Mouse (Mus musculus): Measurements from ENCODE around the gene Il1rl2. TPM values are rescaled to one million over a fixed set of nuclear protein-coding genes. Genes with fewer than 3 reads are reported as not detected.

Il1rl2 gene
- total RNA-seq, 2 experiments from 2014 or later: 3.8 to 4.9 TPM

DNA sequence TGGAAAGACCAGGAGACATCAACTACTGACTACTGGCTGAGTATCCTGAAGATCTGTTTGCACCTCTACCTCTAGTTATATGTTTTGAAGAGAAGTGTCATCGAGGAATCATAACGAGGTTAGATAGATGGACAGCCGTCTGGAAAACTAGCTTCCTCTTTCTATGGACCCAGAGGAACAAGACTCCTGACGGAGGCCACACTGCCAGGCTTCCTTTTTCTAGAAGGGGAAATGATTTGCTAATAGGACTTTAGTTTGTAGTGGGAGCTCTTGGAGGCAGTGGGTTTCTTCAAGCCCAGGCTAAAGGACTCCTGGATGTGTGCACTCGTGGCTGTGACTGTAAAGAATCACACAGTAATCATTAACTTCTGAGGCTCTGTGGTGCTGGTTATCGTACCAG lies 2.6 kb upstream of the Il1rl2 start:
- no peak for DNase-seq
- intact Hi-C loops (cut with DNase I): no loop called here

DNA sequence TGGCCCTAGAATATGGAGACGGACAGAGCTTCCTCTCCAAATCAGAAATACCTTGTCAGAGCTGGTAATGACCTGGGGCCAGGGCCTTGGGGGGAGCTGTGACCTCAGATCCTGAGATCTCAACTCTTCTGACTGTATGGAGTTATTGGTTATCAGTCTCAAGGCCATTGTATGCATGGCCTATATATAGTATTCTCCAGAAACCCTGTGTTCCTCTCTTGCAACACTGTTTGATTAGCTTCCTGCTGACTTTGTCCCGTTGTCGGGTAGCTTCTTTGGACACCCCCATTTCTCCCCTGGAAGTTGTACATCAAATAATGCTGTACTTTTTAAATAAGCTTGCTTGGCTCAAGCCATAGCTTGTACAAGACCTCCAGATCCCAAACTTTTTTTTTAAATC lies 1.9 kb upstream of the Il1rl2 start:
- intact Hi-C loops (cut with DNase I): no loop called here
- DNase-seq: no peak

DNA sequence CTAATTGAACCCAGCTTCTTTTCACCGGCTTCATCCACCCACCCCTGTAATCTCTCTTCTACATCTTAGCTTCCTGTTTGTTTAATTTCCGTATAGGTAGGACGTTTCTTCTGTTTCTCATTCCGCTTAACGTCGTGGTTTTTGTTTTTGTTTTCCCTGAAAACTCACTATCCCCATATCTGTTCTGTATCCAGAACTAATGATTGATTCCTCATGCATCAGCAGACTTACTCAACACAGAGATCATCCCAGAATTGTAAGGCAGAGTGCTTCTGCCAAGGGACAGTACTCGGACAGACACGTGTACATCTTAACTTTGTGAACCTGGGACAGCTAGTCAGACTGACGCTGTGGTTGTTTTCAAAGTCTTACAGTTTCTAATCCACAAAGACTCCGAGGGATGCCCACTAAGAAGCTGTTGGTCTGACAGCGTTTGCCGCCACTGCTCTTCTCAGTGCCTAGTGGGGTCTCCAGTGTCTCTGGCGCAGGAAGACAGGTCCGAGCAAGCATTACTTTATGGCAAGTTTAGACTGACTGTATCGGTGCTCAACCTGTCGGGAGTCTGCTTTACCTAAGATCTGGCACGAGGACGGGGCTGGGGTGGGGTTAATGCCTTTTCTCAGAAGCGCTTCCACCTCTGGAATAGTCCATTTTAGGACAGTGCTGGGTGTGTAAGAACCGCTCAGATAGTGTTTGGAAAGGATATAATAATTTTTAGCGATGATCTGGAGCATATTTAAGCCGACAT lies 719 bp downstream of the Il1rl2 start:
- intact Hi-C loops (cut with DNase I): loop anchor here (5.0 kb wide), 1 partner anchor 47 kb away; no protein-coding TSS in a partner anchor
- peak in 1 of 2 experiments; percentile 8 for DNase-seq

DNA sequence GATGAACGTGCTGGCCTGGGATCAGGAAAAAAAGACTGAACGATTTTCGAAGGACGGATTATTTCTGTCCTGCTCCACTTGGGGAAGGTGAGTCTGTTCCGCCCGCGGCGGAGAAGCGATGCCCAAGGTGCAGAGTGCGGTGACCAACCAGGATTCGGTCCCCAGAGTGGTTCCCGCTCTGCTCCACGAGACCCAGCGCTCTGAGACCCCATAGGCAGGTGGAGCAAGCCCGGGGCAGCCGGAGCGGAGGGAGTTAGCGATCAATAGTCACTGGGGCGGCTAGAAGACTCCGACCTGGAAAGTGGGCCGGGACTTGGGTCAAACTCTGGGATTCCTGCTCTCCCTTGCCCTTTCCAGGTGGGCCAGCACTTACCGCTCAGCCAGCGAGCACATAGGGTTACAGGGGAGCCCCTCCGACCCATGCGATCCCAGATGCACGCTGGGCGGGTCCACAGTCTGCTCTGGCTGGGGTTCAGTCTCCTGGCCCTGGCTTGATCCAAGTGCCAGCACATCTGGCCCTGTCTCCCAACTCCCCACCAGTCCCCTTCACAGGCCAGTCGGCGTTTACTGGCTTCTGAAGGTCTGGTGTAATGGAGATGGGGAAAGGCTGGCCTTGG lies 1.4 kb downstream of the Il1rl2 start:
- peak in 1 of 2 experiments; percentile 23 for DNase-seq
- intact Hi-C loops (cut with DNase I): loop anchor here (5.0 kb wide), 1 partner anchor 46 kb away; no protein-coding TSS in a partner anchor

DNA sequence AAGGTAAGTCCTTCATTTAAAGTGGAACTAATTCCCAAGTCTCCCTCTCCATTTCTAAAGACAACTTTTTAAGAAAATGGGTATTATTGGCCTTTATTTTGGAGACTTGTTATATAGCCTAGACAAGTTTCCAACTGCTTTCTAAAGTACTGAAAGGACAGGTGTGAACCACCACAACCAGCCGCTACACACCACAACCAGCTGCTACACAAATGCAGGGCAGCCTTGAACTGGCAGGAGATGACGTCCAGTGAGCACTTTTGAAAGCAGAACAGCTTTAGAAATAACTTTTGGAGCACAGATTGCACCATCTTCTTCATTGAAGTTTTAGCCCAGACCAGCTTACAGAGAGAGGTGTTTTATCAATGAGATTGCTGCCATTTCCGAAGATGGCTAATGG lies 3.2 kb downstream of the Il1rl2 start:
- intact Hi-C loops (cut with DNase I): loop anchor here (5.0 kb wide), 1 partner anchor 45 kb away; no protein-coding TSS in a partner anchor
- DNase-seq: no peak

DNA sequence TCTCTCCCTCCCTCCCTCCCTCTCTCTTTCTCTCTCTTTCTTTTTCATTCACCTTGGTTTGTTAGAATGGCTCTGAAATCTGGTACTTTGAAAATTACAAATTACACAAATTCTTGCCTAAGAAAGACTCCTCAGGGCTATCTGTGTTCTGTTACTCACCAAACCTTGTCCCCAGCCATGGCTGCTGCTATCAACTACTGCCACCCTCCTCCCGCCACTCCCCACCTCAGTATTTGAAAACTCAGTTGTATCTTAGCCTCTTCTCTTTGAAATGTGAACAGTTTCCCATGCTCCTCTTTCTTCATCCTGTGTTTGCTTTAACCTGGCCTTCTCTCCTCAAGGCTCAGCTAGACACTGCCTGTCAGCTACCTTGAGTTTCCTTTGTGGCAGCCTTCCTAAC lies 5.1 kb downstream of the Il1rl2 start:
- intact Hi-C loops (cut with DNase I): loop anchor here (5.0 kb wide), 1 partner anchor 43 kb away; no protein-coding TSS in a partner anchor
- no peak for DNase-seq

DNA sequence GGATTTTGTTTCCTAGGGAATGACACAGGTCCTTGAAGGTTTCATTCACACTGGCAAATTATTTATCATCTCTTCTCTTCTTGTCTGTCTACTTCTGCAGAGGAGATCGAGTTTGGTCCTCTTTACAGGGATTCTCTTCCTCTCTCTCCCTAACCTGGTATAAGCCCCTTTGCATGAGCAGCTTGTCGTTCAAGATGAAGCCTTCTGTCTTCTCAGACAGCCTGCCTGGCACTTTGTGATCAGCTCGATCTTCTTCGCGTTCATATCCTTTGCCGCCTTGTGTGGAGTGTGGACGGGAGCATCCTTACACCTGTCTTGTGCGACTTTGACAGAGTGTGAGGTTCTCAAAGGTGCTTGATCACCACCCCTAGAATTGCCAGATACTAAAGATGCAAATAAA lies 5.8 kb downstream of the Il1rl2 start:
- intact Hi-C loops (cut with DNase I): no loop called here
- DNase-seq: no peak

DNA sequence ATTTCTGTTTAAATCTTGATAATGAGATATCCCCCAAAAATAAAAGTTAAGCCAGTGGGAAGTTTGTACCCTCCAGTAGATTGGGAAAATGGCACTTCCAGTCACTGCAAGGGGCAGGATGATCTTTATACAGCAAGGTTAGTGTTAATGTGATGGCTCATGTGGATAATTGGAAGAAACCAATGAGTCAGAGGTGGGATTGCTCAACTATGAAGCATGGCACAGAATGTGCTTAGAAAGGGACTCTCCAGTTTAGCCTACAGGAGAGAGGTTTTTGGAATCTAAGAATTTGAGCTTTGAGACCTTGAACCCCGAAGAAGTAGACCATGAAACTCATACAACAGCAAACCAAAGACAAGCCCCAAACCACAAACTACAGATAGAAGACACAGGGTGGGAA lies 14.9 kb downstream of the Il1rl2 start:
- DNase-seq: no peak
- intact Hi-C loops (cut with DNase I): no loop called here

DNA sequence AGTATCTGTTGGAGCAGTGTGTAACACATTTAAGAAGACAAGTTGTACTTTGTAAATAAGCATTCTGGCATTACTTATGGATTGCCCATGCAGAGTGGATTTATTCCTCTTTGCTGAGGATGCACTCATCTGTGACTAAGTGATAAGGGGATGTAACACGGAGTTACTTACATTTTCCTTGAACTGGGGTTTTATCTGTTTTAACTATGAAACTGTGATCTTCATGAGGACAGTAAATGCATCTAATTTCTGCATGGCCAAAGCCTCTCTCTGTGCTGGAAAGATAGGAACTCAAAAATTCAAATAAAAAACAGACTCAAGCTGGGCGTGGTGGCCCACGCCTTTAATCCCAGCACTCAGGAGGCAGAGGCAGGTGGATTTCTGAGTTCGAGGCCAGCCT lies 15.7 kb downstream of the Il1rl2 start:
- intact Hi-C loops (cut with DNase I): no loop called here
- DNase-seq: no peak

DNA sequence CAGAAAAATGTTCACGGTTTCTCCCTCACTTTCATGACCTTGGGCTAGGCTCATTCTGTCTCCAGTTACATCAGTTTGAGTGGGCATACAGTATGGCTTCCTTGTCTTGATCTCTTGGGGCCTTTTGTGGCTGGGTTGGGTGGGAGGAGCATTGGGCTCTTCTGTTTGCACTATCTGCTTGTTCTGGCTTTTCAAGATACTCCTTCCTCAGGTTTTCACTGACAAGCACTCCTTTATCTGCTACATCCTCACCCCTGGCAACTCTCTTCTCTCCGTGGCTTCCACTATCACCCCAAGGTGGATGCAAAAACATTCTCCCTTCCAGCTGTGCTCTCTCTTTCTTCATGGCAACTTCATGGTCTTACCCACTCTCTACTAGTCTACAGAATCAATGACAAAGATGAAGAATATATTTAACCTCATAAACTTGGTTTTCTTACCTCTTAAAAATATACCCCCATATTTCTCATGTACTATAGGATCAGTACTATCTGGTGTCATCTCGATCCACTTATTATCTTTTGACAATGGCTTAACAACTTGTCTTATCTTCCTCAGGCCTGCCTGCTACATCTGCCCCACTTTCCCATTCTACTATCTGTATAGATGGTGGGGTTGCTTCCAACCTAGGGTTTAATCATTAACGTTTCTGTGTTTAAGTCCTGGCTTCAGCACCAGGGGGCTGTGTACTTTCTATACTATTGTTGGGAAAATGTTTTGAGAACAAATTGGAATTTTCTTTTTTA lies 27.9 kb downstream of the Il1rl2 start:
- intact Hi-C loops (cut with DNase I): no loop called here
- no peak for DNase-seq

DNA sequence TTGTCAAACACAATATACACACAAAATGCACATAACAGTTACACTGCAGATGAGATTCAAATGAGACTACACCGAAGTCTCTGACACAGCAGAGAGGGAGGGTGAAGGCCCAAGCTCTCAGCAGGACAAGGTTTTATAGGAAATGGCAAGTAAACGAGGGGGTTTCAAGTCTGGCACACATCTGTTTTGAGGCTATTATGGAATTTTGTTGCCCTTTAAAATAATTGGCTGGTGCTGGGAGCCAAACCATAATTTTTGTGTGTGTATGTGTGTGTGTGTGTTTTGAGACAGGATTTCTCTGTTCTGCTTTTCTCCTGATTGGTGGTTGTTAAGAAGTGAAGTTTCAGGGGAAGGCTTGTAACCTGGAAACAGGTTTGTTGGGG lies 28.5 kb downstream of the Il1rl2 start:
- intact Hi-C loops (cut with DNase I): no loop called here
- DNase-seq: no peak

DNA sequence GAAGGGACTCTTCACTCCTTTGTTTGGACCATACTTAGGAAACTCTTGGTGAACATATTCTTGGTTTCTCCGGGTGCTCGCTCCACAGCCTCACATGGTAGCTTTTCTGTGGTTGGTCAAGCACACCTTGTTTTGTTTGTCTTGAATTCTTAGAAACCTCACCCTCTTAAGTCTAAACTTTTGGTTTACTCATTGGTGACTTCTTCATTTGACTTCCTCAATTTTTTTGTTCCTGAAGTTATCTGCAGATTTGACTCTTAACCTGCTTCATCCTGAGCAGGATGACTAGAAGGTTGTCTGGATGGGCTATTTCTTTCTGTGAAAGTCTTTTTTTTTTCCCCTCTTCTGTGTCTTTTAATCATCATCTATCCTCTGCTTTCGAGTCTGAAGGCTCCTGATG lies 30.3 kb downstream of the Il1rl2 start:
- intact Hi-C loops (cut with DNase I): no loop called here
- no peak for DNase-seq

DNA sequence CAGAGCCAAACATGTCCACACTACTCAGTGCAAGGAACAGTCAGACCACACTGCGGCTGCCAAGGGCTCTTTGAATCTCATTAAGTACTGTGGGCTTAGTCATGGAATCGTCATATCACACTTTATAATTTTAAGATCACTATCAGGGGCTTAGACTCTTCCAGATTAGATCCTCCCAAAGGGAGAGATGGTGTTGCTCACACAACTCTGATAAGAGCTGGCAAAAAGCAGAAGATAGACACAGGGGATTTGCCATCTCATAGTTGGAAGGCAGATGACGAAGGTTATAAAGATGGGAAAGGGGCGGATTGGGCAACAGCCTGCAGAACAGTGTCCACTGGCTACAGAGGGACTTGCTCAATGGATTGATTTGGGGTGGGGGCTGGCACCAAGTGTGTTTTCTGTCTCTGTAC lies 31.0 kb downstream of the Il1rl2 start:
- no peak for DNase-seq
- intact Hi-C loops (cut with DNase I): no loop called here

DNA sequence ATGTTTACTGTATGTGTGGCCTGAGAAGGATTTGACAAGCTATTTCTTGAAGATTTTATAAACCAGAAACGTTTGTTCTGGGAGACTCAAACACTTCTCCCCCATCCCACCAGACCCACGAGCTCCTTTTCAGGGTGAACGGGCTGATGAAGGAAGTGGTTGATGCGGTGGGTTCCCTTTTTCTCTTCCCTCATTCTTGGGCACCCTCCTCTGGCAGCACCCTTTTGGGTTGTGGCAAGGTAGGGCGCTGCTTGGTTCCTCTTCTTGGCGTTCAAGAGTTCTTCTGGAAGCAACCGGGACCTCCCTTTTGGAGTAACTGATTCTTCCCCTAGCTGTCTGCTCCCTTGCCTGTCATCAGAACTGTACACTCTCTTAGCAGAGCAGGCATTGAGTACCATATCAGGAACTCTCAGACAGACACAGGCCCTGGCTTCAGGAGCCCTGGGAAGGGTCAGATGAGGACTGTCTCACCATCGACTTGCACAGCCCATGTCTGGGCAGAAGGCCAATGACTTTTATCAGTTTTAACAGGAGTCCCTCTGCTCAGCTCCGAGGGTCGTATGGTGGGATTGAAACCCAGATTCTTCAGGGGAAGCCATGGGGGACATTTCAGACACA lies 31.6 kb downstream of the Il1rl2 start:
- DNase-seq: no peak
- intact Hi-C loops (cut with DNase I): no loop called here

DNA sequence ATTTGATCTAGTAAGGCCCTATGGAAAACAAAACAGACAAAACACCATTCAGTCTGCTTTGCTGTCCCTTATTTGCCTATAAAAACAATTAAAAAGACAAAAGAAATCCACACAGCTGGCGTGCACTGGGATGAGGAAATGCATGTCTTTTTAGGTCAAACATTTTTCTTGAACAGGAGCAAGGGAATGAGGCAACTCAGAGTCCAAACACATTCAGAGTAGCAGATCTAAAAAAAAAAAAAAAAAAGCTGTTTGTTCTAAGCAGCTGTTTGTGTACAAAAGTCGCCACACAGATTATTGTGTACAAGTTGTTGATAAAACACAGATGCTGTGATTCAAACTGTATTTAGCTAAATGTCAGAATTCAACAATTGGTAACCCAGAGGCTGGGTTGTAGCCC lies 33.5 kb downstream of the Il1rl2 start:
- intact Hi-C loops (cut with DNase I): no loop called here
- DNase-seq: no peak

DNA sequence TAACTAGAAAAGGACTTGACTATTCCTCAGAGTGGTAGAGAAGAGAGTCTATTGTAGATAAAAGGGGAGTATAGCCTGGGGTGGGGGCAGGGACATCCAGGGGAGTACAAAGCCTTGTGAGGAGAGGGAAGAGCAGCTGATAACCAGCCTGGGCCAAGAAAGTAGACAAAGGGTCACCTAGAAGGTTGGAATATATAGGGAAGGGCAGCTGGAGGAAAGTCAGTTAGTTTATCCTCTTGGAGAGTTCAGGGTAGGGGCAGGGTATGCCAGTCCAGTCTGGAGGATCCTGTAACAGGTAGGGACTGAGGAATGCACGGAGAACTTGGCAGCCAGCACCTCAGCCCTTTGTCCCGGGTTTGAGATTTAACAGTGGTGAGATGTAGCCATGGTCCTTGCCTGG lies 33.9 kb downstream of the Il1rl2 start:
- no peak for DNase-seq
- intact Hi-C loops (cut with DNase I): no loop called here

DNA sequence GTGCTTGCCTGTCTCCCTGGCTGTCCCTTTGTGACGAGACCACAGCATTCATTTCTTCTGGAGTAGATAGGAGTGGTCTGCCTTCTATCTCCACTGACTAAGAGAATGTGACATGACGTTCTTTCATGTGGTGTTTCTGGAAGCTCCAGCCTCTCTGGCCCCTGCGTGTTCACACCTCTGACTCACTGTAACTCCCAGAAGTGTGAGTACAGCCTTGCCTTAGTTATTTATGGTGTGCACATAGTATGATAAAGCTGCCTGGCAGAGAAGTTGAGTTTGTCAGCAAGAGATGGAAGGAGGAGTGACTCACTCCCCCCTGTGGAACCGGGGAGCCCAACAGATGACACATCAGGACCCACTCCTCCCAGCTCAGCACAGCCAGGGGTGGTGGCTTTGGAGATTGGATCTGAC lies 34.4 kb downstream of the Il1rl2 start:
- intact Hi-C loops (cut with DNase I): no loop called here
- DNase-seq: no peak

DNA sequence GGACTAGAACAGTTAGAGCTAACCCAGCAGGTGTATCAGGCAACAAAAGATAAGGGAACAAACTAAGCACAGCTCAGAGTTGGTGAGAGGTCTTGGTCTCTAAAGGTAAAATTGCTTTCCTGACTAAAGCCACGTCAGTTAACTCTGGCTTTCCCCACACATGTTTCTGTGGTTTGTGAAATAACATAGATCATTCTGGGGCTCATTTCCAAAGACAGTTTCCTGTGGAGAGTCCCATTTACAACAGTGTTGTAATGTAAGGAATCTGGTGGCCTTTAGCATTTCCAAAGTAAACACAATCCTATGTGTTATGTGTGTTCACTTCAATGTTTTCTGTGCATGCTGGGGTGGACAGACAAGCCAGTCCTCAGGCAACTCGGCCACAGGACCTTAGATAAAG lies 35.3 kb downstream of the Il1rl2 start:
- intact Hi-C loops (cut with DNase I): loop anchor here (5.0 kb wide), 1 partner anchor 132 kb away; the partner anchor contains the start of gene Il1r1
- DNase-seq: no peak

DNA sequence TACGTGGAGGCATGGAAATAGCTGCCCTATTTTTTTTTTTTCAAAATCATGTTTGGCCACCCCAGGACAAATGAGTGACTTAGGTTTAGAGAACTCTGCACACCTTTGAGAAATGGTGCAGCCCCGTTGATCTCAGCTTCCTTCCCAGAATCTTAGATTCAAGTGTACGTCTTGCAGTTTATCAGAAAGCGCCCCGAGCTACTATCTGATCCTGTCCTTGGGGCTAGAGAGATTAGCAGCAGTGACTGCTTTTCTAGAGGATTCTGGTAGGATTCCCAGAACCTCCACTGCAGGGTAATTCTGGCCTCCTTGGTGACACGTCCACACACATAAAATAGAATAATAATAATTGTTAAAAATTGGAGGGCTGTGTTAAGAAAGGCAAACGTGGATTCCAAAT lies 36.6 kb downstream of the Il1rl2 start:
- DNase-seq: no peak
- intact Hi-C loops (cut with DNase I): loop anchor here (5.0 kb wide), 1 partner anchor 134 kb away; the partner anchor contains the start of gene Il1r1

DNA sequence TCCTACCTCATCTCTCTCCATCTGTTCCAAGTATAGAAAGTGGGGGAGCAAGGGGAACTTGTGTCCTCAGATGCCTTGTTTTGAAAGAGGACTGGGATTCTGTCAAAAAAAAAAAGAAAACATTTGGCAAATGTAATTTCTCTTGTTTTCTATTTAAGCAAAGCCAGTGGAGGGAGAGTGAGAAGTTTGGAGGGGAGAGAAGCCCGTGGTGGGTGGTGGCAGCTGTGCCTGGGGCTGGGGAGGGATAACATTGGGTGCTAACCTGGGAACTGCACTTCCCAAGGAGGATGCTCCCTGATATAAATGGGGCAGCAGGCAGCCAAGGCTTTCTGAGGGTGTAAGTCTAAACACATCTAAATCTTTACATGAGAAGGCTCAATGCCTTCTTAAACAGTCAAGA lies 37.2 kb downstream of the Il1rl2 start:
- DNase-seq: no peak
- intact Hi-C loops (cut with DNase I): loop anchor here (5.0 kb wide), 1 partner anchor 134 kb away; the partner anchor contains the start of gene Il1r1

DNA sequence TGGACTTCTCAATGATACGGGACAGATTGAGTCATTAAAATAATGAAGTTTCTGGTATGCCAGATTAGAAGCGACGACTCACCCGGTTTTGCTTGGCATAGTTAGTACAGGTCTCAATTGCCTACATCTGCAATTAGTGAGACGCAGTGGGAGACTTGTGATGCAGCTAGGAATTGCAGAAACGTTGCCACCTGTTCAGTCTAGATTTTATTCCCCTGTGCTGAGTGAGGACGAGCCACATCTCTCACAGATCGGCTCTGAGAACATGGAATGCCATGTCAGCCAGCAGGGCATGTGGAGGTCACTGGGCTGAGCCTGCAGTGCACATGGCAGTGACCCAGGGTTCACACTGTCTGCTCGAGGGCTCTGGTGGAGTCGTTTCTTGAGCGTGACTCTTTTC lies 38.4 kb downstream of the Il1rl2 start:
- DNase-seq: no peak
- intact Hi-C loops (cut with DNase I): loop anchor here (5.0 kb wide), 1 partner anchor 135 kb away; the partner anchor contains the start of gene Il1r1

Data from heart, postnatal 14 days (tissue).